Mouse (Mus musculus) adrenal gland, adult 2 months (tissue): ENCODE results near the gene Tmem170. TPM values are rescaled to one million over a fixed set of nuclear protein-coding genes. Genes with fewer than 3 reads are reported as not detected.

Experiments used
- DNase-seq: peaks from one replicate; pipeline ENCODE4 v3.0.0; 2021
- polyA plus RNA-seq: library from polyadenylated mRNA; depleted of rRNA; stranded (reverse); fragments of >200 nt; gene quantifications from 2 replicates; pipeline ENCODE4 v1.2.3, GENCODE M21; 2012; rRNA removed
- total RNA-seq, 2 experiments: library from RNA; stranded (reverse); gene quantifications; 2 replicates each; pipeline ENCODE4 v1.2.3; 2021

Tmem170 gene
- total and polyA plus RNA-seq, 3 experiments, result 1.3 to 6.8 (median 5.0) TPM

GRCm38 (mm10) chr8:111813818-111814217 lies 62.7 kb downstream of the Tmem170 start:
- no peak for DNase-seq

Other genes starting within 250 kb of the Tmem170 start
- 10 to 100 TPM; 64.5 to 82.1 TPM for gene Ldhd, start 246.4 kb downstream of the Tmem170 start, total RNA-seq
- 89.4 and 93.5 TPM in 2 replicates for gene Ldhd, start 246.4 kb downstream of the Tmem170 start, polyA plus RNA-seq
- gene Zfp1, start 233.3 kb downstream of the Tmem170 start, total RNA-seq, result 1 to 10 TPM; 6.1 to 9.8 TPM
- 5.3 and 5.6 TPM in 2 replicates for gene Zfp1, start 233.3 kb downstream of the Tmem170 start, polyA plus RNA-seq
- under 1 TPM in 1 of 2 experiments, not detected in 1; 0.90 TPM for gene Ctrb1, start 185.7 kb downstream of the Tmem170 start, total RNA-seq
- 0.51 and 0.67 TPM in 2 replicates for gene Ctrb1, start 185.7 kb downstream of the Tmem170 start, polyA plus RNA-seq
- gene Bcar1, start 132.9 kb downstream of the Tmem170 start, total RNA-seq, result 10 to 100 TPM; 76.9 to 91.2 TPM
- gene Bcar1, start 132.9 kb downstream of the Tmem170 start, polyA plus RNA-seq, result 204 and 210 TPM in 2 replicates
- 10 to 100 TPM; 71.7 to 78.9 TPM for gene Cfdp1, start 22.5 kb downstream of the Tmem170 start, total RNA-seq
- 0.90 and 0.94 TPM in 2 replicates for gene Cfdp1, start 22.5 kb downstream of the Tmem170 start, polyA plus RNA-seq
- not detected for gene Chst5, start 33.7 kb upstream of the Tmem170 start, total RNA-seq
- not detected in 2 replicates for gene Chst5, start 33.7 kb upstream of the Tmem170 start, polyA plus RNA-seq
- gene Tmem231, start 57.1 kb upstream of the Tmem170 start, total RNA-seq, result 10 to 100 TPM in 1 of 2 experiments, 1 to 10 TPM in 1; 6.0 to 10.2 TPM
- 9.4 and 9.9 TPM in 2 replicates for gene Tmem231, start 57.1 kb upstream of the Tmem170 start, polyA plus RNA-seq
- 100 to 1,000 TPM; 124 to 166 TPM for gene Gabarapl2, start 64.0 kb upstream of the Tmem170 start, total RNA-seq
- gene Gabarapl2, start 64.0 kb upstream of the Tmem170 start, polyA plus RNA-seq, result 15.0 and 15.4 TPM in 2 replicates
- gene Adat1, start 115.6 kb upstream of the Tmem170 start, total RNA-seq, result 1 to 10 TPM; 3.3 to 3.5 TPM
- 1.6 and 1.9 TPM in 2 replicates for gene Adat1, start 115.6 kb upstream of the Tmem170 start, polyA plus RNA-seq
- gene Kars, start 134.6 kb upstream of the Tmem170 start, total RNA-seq, result 100 to 1,000 TPM; 105 to 115 TPM
- gene Kars, start 134.6 kb upstream of the Tmem170 start, polyA plus RNA-seq, result 18.1 and 21.3 TPM in 2 replicates
- 10 to 100 TPM; 20.1 to 22.7 TPM for gene Terf2ip, start 134.6 kb upstream of the Tmem170 start, total RNA-seq
- gene Terf2ip, start 134.6 kb upstream of the Tmem170 start, polyA plus RNA-seq, result 15.4 and 16.3 TPM in 2 replicates
- not detected for gene Gm6793, start 138.3 kb upstream of the Tmem170 start, total RNA-seq
- gene Gm6793, start 138.3 kb upstream of the Tmem170 start, polyA plus RNA-seq, result not detected in 2 replicates